Mouse (Mus musculus) hindbrain, embryonic 14.5 days (tissue): ENCODE measurements around the gene Tmem98. TPM values are rescaled to one million over a fixed set of nuclear protein-coding genes. Genes with fewer than 3 reads are reported as not detected.
A peak's percentile ranks its signal among the peaks of the same experiment; 100 is the strongest.

Experiments used
- ATAC-seq: fragments of 200-750 bp; cut with Nextera tagmentation; 2 replicates; pipeline ENCODE4 v1.8.0; 2017; ENCODE audit warnings: moderate number of reproducible peaks, mild to moderate bottlenecking, moderate TSS enrichment, moderate library complexity; ENCODE audit not compliant: low FRiP score
- DNase-seq: peaks from one replicate; pipeline ENCODE4 v3.0.0-alpha.2; 2015; ENCODE audit warnings: low spot score
- H3K27ac ChIP-seq: fragments of 300-500 bp; sonication (generic); 2 replicates; pipeline ENCODE4 v1.5.1; 2014; ENCODE audit warnings: mild to moderate bottlenecking, moderate library complexity
- H3K27me3 ChIP-seq: fragments of 300-500 bp; sonication (generic); 2 replicates; pipeline ENCODE4 v1.6.1; 2014; ENCODE audit warnings: mild to moderate bottlenecking, low read length, mixed read lengths; ENCODE audit not compliant: control insufficient read depth, insufficient read depth
- H3K36me3 ChIP-seq: fragments of 300-500 bp; sonication (generic); replicated peaks from 2 replicates; pipeline ENCODE4 v1.6.1; 2014; ENCODE audit not compliant: control insufficient read depth, insufficient read depth
- H3K4me1 ChIP-seq: fragments of 300-500 bp; sonication (generic); replicated peaks from 2 replicates; pipeline ENCODE4 v1.6.1; 2014; ENCODE audit warnings: antibody characterized with exemption, low read length, mixed read lengths; ENCODE audit not compliant: control insufficient read depth, insufficient read depth
- H3K4me2 ChIP-seq: fragments of 300-500 bp; sonication (generic); replicated peaks from 2 replicates; pipeline ENCODE4 v1.6.1; 2014; ENCODE audit warnings: mild to moderate bottlenecking, moderate library complexity
- H3K4me3 ChIP-seq: fragments of 300-500 bp; sonication (generic); replicated peaks from 2 replicates; pipeline ENCODE4 v1.5.1; 2014; ENCODE audit warnings: mild to moderate bottlenecking, low read length
- H3K9ac ChIP-seq: fragments of 300-500 bp; sonication (generic); 2 replicates; pipeline ENCODE4 v1.6.1; 2014
- H3K9me3 ChIP-seq: fragments of 300-500 bp; sonication (generic); 2 replicates; pipeline ENCODE4 v1.6.1; 2016; ENCODE audit warnings: low read length; ENCODE audit not compliant: control insufficient read depth
- WGBS: fragments of 180-500 bp; shearing (Covaris S2); extraction: QIAGEN DNeasy Blood & Tissue Kit; methylation state at CpG from one replicate; pipeline ENCODE4 v1.1.7; 2014; 5-methylcytosine and 5-hydroxymethylcytosine counted together
- polyA plus RNA-seq: library from polyadenylated mRNA; unstranded; fragments of >200 nt; fragmentation: Nextera tagmentation; extraction: Ambion mirVana; gene quantifications from 2 replicates; pipeline ENCODE4 v1.2.1, GENCODE M21; 2014

The Tmem98 gene
- polyA plus RNA-seq, 1 experiment from 2014 or later = 21.9 TPM

GRCm38 (mm10) chr11:80835841-80836240, 25.9 kb downstream of the Tmem98 start:
- no peak overlapping the region for H3K4me3 ChIP-seq
- WGBS = 76% methylated on average over 4 of the region's 4 CpGs
- H3K36me3 ChIP-seq = no peaks in the 10 kb centered on the region
- peaks cover 7% of the 10 kb centered on the region; the same call in 1 of the 2 replicates for H3K4me1 ChIP-seq
- DNase-seq (no peak), ATAC-seq (no peak)
- H3K27me3 ChIP-seq = no peaks in the 10 kb centered on the region
- no peaks in the 10 kb centered on the region for H3K9me3 ChIP-seq
- no peak overlapping the region for H3K4me2 ChIP-seq
- H3K9ac ChIP-seq = no peak overlapping the region
- H3K27ac ChIP-seq = no peak overlapping the region

- no peak overlapping the region for H3K27ac ChIP-seq
- DNase-seq = no peak
- WGBS = 70% methylated on average over 1 of the region's 1 CpGs
Observed at GRCm38 (mm10) chr11:80838724-80839123, 28.7 kb downstream of the Tmem98 start.

GRCm38 (mm10) chr11:80843435-80843834, 33.5 kb downstream of the Tmem98 start:
- Histone ChIP-seq H3K4me1 (no peaks in the 10 kb centered on the region; the same call in 1 of the 2 replicates), H3K27me3 (no peaks in the 10 kb centered on the region), H3K27ac (no peak overlapping the region), H3K9me3 (no peaks in the 10 kb centered on the region), H3K9ac (no peak overlapping the region), H3K4me3 (no peak overlapping the region), H3K4me2 (no peak overlapping the region), H3K36me3 (no peaks in the 10 kb centered on the region)
- 96% methylated on average over 2 of the region's 2 CpGs for WGBS
- no peak for ATAC-seq
- no peak for DNase-seq

More at GRCm38 (mm10) chr11:80838724-80839123, 28.7 kb downstream of the Tmem98 start:
- ATAC-seq = no peak
- Histone ChIP-seq H3K9me3 (no peaks in the 10 kb centered on the region), H3K4me3 (no peak overlapping the region), H3K9ac (no peak overlapping the region), H3K27me3 (no peaks in the 10 kb centered on the region), H3K4me1 (no peaks in the 10 kb centered on the region; the same call in 1 of the 2 replicates), H3K4me2 (no peak overlapping the region), H3K36me3 (no peaks in the 10 kb centered on the region)

- WGBS = 61% methylated on average over 7 of the region's 7 CpGs
- H3K27me3 ChIP-seq = no peaks in the 10 kb centered on the region
- no peaks in the 10 kb centered on the region; the same call in 1 of the 2 replicates for H3K4me1 ChIP-seq
- H3K27ac ChIP-seq = no peak overlapping the region
- H3K36me3 ChIP-seq = no peaks in the 10 kb centered on the region
- H3K9me3 ChIP-seq = no peaks in the 10 kb centered on the region
- H3K4me2 ChIP-seq = no peak overlapping the region
- ATAC-seq (no peak), DNase-seq (no peak)
- H3K9ac ChIP-seq = no peak overlapping the region
- H3K4me3 ChIP-seq = no peak overlapping the region
Observed at GRCm38 (mm10) chr11:80845486-80845885, 35.5 kb downstream of the Tmem98 start.

- Histone ChIP-seq H3K4me1 (no peaks in the 10 kb centered on the region; the same call in 1 of the 2 replicates), H3K36me3 (no peaks in the 10 kb centered on the region), H3K9ac (no peak overlapping the region), H3K27ac (no peak overlapping the region), H3K27me3 (no peaks in the 10 kb centered on the region), H3K4me3 (no peak overlapping the region), H3K4me2 (no peak overlapping the region), H3K9me3 (no peaks in the 10 kb centered on the region)
- DNase-seq (no peak), ATAC-seq (no peak)
- WGBS = 60% methylated on average over 3 of the region's 3 CpGs
Observed at GRCm38 (mm10) chr11:80846115-80846514, 36.1 kb downstream of the Tmem98 start.

- no peak overlapping the region for H3K9ac ChIP-seq
- WGBS = 36% methylated on average over 5 of the region's 5 CpGs
- H3K9me3 ChIP-seq = no peaks in the 10 kb centered on the region
- no peak overlapping the region for H3K4me3 ChIP-seq
- H3K4me1 ChIP-seq = no peaks in the 10 kb centered on the region; the same call in 1 of the 2 replicates
- no peak overlapping the region for H3K27ac ChIP-seq
- H3K4me2 ChIP-seq = no peak overlapping the region
- DNase-seq (no peak), ATAC-seq (no peak)
- H3K27me3 ChIP-seq = no peaks in the 10 kb centered on the region
- H3K36me3 ChIP-seq = no peaks in the 10 kb centered on the region
Observed at GRCm38 (mm10) chr11:80848131-80848530, 38.2 kb downstream of the Tmem98 start.

- Histone ChIP-seq H3K27me3 (no peaks in the 10 kb centered on the region), H3K4me2 (no peak overlapping the region), H3K36me3 (no peaks in the 10 kb centered on the region), H3K4me3 (no peak overlapping the region), H3K4me1 (no peaks in the 10 kb centered on the region; the same call in 1 of the 2 replicates), H3K9ac (no peak overlapping the region), H3K9me3 (no peaks in the 10 kb centered on the region), H3K27ac (no peak overlapping the region)
- ATAC-seq (no peak), DNase-seq (no peak)
- WGBS = 49% methylated on average over 5 of the region's 5 CpGs
Observed at GRCm38 (mm10) chr11:80851859-80852258, 41.9 kb downstream of the Tmem98 start.

GRCm38 (mm10) chr11:80853014-80853413, 43.0 kb downstream of the Tmem98 start:
- H3K27me3 ChIP-seq = no peaks in the 10 kb centered on the region
- H3K4me1 ChIP-seq = no peaks in the 10 kb centered on the region; the same call in 1 of the 2 replicates
- no peaks in the 10 kb centered on the region for H3K9me3 ChIP-seq
- no peak overlapping the region for H3K4me3 ChIP-seq
- DNase-seq (peak; percentile 41), ATAC-seq (no peak)
- H3K4me2 ChIP-seq = no peak overlapping the region
- H3K27ac ChIP-seq = no peak overlapping the region
- no peaks in the 10 kb centered on the region for H3K36me3 ChIP-seq
- H3K9ac ChIP-seq = no peak overlapping the region
- 44% methylated on average over 3 of the region's 3 CpGs for WGBS

- WGBS = 88% methylated on average over 11 of the region's 11 CpGs
- no peak overlapping the region for H3K9ac ChIP-seq
- no peak for ATAC-seq
- H3K9me3 ChIP-seq = no peaks in the 10 kb centered on the region
- H3K4me3 ChIP-seq = no peak overlapping the region
- H3K27ac ChIP-seq = no peak overlapping the region
- no peaks in the 10 kb centered on the region; the same call in 1 of the 2 replicates for H3K4me1 ChIP-seq
- H3K36me3 ChIP-seq = no peaks in the 10 kb centered on the region
- no peak for DNase-seq
- H3K27me3 ChIP-seq = no peaks in the 10 kb centered on the region
- H3K4me2 ChIP-seq = no peak overlapping the region
Observed at GRCm38 (mm10) chr11:80854430-80854829, 44.5 kb downstream of the Tmem98 start.

GRCm38 (mm10) chr11:80854908-80855307, 44.9 kb downstream of the Tmem98 start:
- no peaks in the 10 kb centered on the region; the same call in 1 of the 2 replicates for H3K4me1 ChIP-seq
- WGBS = 72% methylated on average over 7 of the region's 7 CpGs
- no peak overlapping the region for H3K9ac ChIP-seq
- H3K9me3 ChIP-seq = no peaks in the 10 kb centered on the region
- H3K4me2 ChIP-seq = no peak overlapping the region
- H3K4me3 ChIP-seq = no peak overlapping the region
- H3K27me3 ChIP-seq = no peaks in the 10 kb centered on the region
- no peak overlapping the region for H3K27ac ChIP-seq
- H3K36me3 ChIP-seq = no peaks in the 10 kb centered on the region
- no peak for ATAC-seq
- DNase-seq = no peak
